Mouse (Mus musculus): ENCODE measurements at regions not wholly inside any gene's neighbourhood (a gene's known extent, or its start where the extent isn't known, plus 50 kb on each side); places are given as distances from the start of the nearest gene placed in this dataset.

DNA sequence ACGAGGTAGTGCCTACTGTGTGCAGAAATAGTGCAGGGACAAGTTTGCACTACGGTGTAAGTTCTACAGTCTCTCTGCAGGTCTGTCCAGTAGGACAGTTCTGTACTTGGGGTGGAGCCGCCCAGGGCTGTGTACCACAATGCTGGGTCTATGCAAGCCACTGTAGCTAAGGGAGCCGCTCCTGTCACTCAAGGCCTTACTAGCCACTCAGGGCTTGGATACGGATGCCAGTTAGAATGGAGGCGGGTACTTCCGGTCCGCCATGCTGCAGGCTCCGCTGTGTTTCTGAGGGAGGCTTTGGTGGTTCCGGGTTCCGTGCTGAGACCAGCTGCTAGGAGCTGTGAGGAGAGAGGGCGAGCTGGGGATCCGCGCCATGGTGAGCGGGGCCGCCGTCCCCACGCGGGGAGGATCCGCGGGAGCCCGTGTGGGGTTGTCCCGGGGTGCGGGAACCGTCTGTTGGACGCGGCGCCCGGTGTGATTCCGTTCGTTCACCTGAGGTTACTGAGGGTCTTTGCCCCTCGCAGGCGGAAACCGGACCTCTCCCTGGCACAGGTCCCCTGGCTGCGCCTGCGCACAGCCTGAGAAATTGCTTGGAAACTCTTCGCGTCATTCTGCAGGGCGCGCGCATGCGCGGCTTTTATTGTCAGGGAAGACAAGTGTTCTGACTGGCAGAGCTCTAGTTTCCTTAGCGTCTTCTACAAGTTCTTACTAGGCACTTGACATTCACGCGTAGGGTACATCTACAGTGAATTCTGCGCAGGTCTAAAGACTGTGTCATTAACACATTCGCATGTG, 51.0 kb upstream of the Zfp873 start:
- peak; percentile 25 for DNase-seq (ENCODE audit: low spot score)

Measured in left cerebral cortex, adult 11 months (tissue).